Mouse (Mus musculus): ENCODE data around the gene Mex3a. TPM values are rescaled to one million over a fixed set of nuclear protein-coding genes. Genes with fewer than 3 reads are reported as not detected.

Mex3a gene
- polyA plus RNA-seq, 1 experiment from 2014 or later = 41.0 TPM

DNA sequence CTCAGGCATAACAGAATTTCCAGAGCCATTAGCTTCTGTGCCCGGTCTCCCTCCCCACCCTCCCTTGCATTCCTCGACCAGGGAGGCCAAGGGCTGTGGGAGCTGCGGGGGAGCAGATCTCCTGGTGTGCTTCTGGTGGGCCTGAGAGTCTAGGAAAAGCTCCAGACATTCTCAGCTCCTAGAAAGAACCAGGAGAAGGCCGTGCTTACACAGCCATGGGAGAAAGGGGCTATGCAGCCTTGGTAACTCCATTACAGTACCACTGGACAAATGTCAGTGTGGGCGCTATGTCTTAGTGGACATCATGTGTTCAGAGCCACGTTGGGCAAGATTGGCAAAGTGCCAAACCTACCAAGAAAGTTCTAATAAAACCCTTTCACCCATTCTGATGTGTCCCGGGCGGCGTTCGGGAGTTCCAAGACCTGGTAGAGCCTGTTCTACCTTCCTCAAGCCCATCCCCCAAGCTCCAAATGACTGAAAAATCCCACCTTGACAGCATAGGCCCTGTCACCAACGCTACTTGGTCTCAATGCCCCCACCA lies 30.1 kb upstream of the Mex3a start:
- Histone ChIP-seq H3K27me3 (ENCODE audit: control insufficient read depth, insufficient read depth, low read length) (0 out of 2 replicates have a peak, but pooled peaks cover 3% of the 10 kb centered on the region), H3K9me3 (replicated peaks; ENCODE audit: control insufficient read depth, low read length) (no peaks in the 10 kb centered on the region), H3K4me1 (ENCODE audit: control insufficient read depth, insufficient read depth, low read length) (peaks cover 8% of the 10 kb centered on the region; the same call in 1 of the 2 replicates), H3K9ac (replicated peaks; ENCODE audit: low read length) (peak overlapping the region; percentile 56), H3K36me3 (replicated peaks; ENCODE audit: control insufficient read depth, insufficient read depth, low read depth, low read length) (no peaks in the 10 kb centered on the region), H3K4me2 (ENCODE audit: low read depth, low read length) (peak overlapping the region; percentile 100), H3K4me3 (ENCODE audit: low read depth, low read length) (peak overlapping the region; percentile 60), H3K27ac (replicated peaks; ENCODE audit: low read depth, low read length) (no peak overlapping the region)
- ATAC-seq (replicated peaks; ENCODE audit: insufficient number of reproducible peaks, low FRiP score, low TSS enrichment, low read depth) (no peak), DNase-seq (ENCODE audit: low spot score) (no peak)
- 16% methylated on average over 11 of the region's 11 CpGs for WGBS

DNA sequence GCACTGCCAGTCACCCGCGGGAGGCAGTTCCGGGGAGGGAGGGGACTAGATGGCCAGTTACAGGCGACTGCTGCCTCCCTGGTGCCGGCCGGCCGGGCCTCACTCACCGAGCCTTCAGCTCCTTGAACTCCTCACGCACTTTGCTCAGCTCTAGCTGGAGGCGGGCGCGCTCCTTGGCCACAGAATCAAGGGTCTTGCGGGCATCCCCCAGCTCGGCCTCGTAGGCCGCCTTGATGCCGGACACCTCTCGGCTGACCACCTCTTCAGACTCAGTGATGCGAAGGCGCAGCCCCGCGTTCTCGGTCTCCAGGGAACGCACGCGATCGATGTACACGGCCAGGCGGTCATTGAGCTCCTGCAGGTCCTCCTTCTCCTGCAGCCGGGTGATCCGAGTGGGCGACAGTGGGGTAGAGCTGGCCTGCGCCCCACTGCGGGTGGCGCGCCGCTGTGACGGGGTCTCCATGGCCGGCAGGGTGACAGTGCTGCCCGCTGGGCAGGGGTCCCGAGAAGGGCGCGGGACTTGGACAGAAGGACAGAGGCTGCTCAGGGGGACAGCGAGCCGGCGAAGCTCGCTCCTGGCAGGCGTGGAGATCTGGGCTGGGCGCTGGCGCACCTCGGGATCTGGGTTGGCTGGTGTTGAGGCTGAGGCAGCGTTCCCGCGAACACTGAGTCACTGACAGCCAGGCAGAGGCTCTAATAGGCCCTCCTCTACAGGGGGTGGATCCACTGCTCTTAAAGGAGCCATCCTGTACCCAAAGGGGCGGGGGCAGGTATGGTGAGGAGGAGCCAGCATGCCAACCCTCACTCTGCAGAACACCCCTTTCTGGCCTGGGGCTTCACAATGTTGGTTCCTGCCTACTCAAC lies 29.3 kb upstream of the Mex3a start:
- 2% methylated on average over 54 of the region's 55 CpGs for WGBS
- 0 out of 2 replicates have a peak overlapping the region, but pooled peaks have one; percentile 13 for H3K27ac ChIP-seq (replicated peaks; ENCODE audit: low read depth, low read length)

DNA sequence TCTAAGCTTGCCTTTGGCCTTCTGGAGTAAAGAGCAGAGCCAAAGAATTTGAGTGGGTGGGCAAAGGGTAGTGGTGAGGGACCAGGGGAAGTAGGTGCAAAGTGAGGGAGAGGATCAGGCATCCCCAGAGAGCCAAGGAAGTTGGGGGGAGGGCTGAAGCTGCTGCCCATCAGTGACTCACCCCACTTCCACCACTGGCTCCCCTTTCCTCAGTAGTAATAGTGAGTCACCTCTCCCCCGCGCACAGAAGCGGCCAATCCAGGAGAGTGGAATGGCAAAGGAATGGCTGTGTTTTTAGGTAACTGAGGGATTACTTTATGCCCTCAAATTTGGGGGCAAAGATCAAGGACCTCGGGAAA lies 28.7 kb upstream of the Mex3a start:
- Histone ChIP-seq H3K4me1 (ENCODE audit: control insufficient read depth, insufficient read depth, low read length) (peaks cover 8% of the 10 kb centered on the region; the same call in 1 of the 2 replicates), H3K27ac (replicated peaks; ENCODE audit: low read depth, low read length) (peak overlapping the region; percentile 13; the same call in 1 of the 2 replicates), H3K4me3 (ENCODE audit: low read depth, low read length) (peak overlapping the region; percentile 60)

More for the DNA sequence above, 29.3 kb upstream of the Mex3a start:
- Histone ChIP-seq H3K36me3 (replicated peaks; ENCODE audit: control insufficient read depth, insufficient read depth, low read depth, low read length) (no peaks in the 10 kb centered on the region), H3K4me2 (ENCODE audit: low read depth, low read length) (peak overlapping the region; percentile 100), H3K4me3 (ENCODE audit: low read depth, low read length) (peak overlapping the region; percentile 60), H3K27me3 (ENCODE audit: control insufficient read depth, insufficient read depth, low read length) (0 out of 2 replicates have a peak, but pooled peaks cover 3% of the 10 kb centered on the region), H3K4me1 (ENCODE audit: control insufficient read depth, insufficient read depth, low read length) (peaks cover 8% of the 10 kb centered on the region; the same call in 1 of the 2 replicates), H3K9ac (replicated peaks; ENCODE audit: low read length) (peak overlapping the region; percentile 56), H3K9me3 (replicated peaks; ENCODE audit: control insufficient read depth, low read length) (no peaks in the 10 kb centered on the region)
- DNase-seq (ENCODE audit: low spot score) = peak; percentile 80
- ATAC-seq (replicated peaks; ENCODE audit: insufficient number of reproducible peaks, low FRiP score, low TSS enrichment, low read depth) = peak; percentile 79

DNA sequence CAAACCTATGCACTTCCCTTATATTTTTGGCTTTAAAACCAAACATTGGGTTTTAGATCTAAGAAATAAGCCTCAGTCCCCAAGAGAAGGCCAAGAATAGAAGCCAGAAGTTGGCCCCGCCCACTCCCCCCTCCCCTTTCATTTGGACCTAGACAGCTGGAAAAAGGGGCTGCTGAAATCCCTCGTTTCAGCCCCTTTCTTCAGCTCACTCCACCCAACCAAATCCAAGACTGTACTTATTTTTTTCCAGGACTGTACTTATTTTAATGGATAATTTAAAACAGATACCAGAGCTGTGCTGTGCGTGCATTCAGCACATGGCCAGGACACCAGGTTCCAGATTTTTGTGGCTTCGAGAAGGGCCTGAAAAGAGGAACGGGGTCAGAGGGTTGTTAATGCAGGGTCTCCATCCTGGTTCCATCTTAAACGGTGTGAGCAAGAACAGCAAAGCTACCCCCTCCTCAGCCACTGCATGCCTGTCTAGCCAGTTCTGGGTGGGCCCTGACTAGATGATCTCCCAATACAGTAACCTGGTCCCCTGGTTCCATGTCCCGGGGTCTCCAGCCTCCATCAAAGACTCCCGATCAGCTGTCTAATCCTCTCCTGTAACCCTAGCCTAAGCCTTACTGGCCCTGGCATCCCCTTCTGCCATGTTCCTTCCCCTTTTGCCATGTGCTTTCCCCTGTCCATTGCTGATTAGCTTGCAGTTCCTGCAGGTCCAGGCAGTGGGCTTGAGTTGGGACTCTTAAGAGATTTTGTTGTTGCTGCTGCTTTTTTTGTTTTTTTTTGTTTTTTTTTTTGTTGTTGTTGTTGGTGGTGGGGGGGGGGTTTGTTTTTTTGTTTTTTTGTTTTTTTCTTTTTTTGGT lies 28.1 kb upstream of the Mex3a start:
- 29% methylated on average over 8 of the region's 8 CpGs for WGBS
- H3K9me3 ChIP-seq (replicated peaks; ENCODE audit: control insufficient read depth, low read length) = no peaks in the 10 kb centered on the region
- DNase-seq (ENCODE audit: low spot score) = peak; percentile 56
- no peak overlapping the region for H3K9ac ChIP-seq (replicated peaks; ENCODE audit: low read length)
- no peaks in the 10 kb centered on the region for H3K36me3 ChIP-seq (replicated peaks; ENCODE audit: control insufficient read depth, insufficient read depth, low read depth, low read length)
- H3K4me2 ChIP-seq (ENCODE audit: low read depth, low read length) = no peak overlapping the region
- H3K4me1 ChIP-seq (ENCODE audit: control insufficient read depth, insufficient read depth, low read length) = peaks cover 8% of the 10 kb centered on the region; the same call in 1 of the 2 replicates
- peak; percentile 3; the same call in 1 of the 2 replicates for ATAC-seq (replicated peaks; ENCODE audit: insufficient number of reproducible peaks, low FRiP score, low TSS enrichment, low read depth)
- H3K27me3 ChIP-seq (ENCODE audit: control insufficient read depth, insufficient read depth, low read length) = 0 out of 2 replicates have a peak, but pooled peaks cover 3% of the 10 kb centered on the region
- no peak overlapping the region for H3K4me3 ChIP-seq (ENCODE audit: low read depth, low read length)
- 0 out of 2 replicates have a peak overlapping the region, but pooled peaks have one; percentile 15 for H3K27ac ChIP-seq (replicated peaks; ENCODE audit: low read depth, low read length)

More for the DNA sequence above, 28.7 kb upstream of the Mex3a start:
- Histone ChIP-seq H3K36me3 (replicated peaks; ENCODE audit: control insufficient read depth, insufficient read depth, low read depth, low read length) (no peaks in the 10 kb centered on the region), H3K9me3 (replicated peaks; ENCODE audit: control insufficient read depth, low read length) (no peaks in the 10 kb centered on the region), H3K9ac (replicated peaks; ENCODE audit: low read length) (peak overlapping the region; percentile 56; the same call in 1 of the 2 replicates), H3K4me2 (ENCODE audit: low read depth, low read length) (peak overlapping the region; percentile 100), H3K27me3 (ENCODE audit: control insufficient read depth, insufficient read depth, low read length) (0 out of 2 replicates have a peak, but pooled peaks cover 3% of the 10 kb centered on the region)
- no peak for DNase-seq (ENCODE audit: low spot score)
- no peak for ATAC-seq (replicated peaks; ENCODE audit: insufficient number of reproducible peaks, low FRiP score, low TSS enrichment, low read depth)
- 12% methylated on average over 4 of the region's 4 CpGs for WGBS

DNA sequence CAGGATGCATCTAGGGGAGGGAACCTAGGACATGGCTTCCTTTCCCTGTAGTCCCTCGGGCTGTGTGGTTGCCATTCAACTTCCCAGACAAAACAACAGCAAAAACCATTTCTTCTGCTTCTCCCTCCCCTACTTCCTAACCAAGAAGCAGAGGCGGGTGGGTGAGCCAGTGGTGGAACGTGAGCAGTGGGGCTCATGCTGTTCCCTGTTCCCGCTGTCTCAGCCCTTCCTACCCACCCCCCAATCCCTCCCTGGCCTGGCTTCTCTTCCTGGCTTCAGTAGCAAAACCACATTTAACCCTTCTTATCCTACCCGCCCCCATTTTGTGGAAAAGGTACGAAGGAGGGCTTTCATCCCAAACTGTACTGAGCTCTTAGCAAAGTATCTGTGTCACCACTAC lies 27.1 kb upstream of the Mex3a start:
- Histone ChIP-seq H3K36me3 (replicated peaks; ENCODE audit: control insufficient read depth, insufficient read depth, low read depth, low read length) (no peaks in the 10 kb centered on the region), H3K4me1 (ENCODE audit: control insufficient read depth, insufficient read depth, low read length) (peaks cover 11% of the 10 kb centered on the region), H3K27me3 (ENCODE audit: control insufficient read depth, insufficient read depth, low read length) (0 out of 2 replicates have a peak, but pooled peaks cover 3% of the 10 kb centered on the region), H3K9ac (replicated peaks; ENCODE audit: low read length) (no peak overlapping the region; the same call in none of the 2 replicates), H3K9me3 (replicated peaks; ENCODE audit: control insufficient read depth, low read length) (no peaks in the 10 kb centered on the region), H3K4me2 (ENCODE audit: low read depth, low read length) (no peak overlapping the region), H3K4me3 (ENCODE audit: low read depth, low read length) (no peak overlapping the region), H3K27ac (replicated peaks; ENCODE audit: low read depth, low read length) (no peak overlapping the region; the same call in 1 of the 2 replicates)
- DNase-seq (ENCODE audit: low spot score) (no peak), ATAC-seq (replicated peaks; ENCODE audit: insufficient number of reproducible peaks, low FRiP score, low TSS enrichment, low read depth) (no peak)
- 62% methylated on average over 6 of the region's 6 CpGs for WGBS

DNA sequence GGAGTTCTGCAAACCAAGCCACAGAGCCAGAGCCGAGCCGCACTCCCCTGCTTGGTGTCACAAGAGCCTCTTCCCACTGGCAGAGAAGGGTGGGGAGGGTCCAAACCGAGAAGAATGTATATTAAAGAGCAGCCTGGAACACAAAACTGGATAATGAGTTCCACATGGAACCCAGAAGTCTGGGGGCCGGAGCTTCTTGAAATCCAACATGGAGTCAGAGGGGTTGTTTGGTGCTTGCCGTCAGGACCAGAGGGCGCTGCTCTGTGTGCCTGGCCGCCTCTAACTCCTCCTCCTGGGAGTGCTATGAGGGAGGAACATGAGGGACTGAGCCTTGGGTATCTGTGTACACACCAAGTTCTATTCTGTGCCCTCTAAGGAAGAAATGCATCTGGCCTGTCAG lies 26.4 kb upstream of the Mex3a start:
- Histone ChIP-seq H3K36me3 (replicated peaks; ENCODE audit: control insufficient read depth, insufficient read depth, low read depth, low read length) (no peaks in the 10 kb centered on the region), H3K9ac (replicated peaks; ENCODE audit: low read length) (peak overlapping the region; percentile 23), H3K27me3 (ENCODE audit: control insufficient read depth, insufficient read depth, low read length) (0 out of 2 replicates have a peak, but pooled peaks cover 3% of the 10 kb centered on the region), H3K4me1 (ENCODE audit: control insufficient read depth, insufficient read depth, low read length) (peaks cover 11% of the 10 kb centered on the region), H3K4me3 (ENCODE audit: low read depth, low read length) (no peak overlapping the region), H3K4me2 (ENCODE audit: low read depth, low read length) (no peak overlapping the region), H3K9me3 (replicated peaks; ENCODE audit: control insufficient read depth, low read length) (no peaks in the 10 kb centered on the region), H3K27ac (replicated peaks; ENCODE audit: low read depth, low read length) (peak overlapping the region; percentile 17; the same call in 1 of the 2 replicates)
- DNase-seq (ENCODE audit: low spot score) (peak; percentile 71), ATAC-seq (replicated peaks; ENCODE audit: insufficient number of reproducible peaks, low FRiP score, low TSS enrichment, low read depth) (no peak)
- 22% methylated on average over 7 of the region's 7 CpGs for WGBS

DNA sequence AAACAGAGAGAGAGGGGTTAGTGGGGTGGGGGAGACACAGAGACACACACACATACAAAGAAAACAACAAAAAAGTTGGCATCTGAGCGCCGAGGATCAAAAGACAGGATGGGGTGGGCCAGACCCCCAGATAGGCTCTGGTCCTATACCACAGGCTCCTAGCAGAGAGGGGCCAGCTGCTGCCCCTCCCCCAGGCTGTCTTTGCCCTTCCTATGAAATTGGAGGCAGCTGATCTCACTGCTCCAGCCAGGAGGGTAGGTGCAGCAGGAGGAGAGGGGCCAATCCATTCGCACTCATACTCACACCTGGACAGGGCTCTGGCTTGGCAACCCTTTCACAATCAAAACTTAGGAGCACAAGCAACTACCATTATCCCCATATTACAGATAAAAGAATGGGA lies 22.9 kb upstream of the Mex3a start:
- ATAC-seq (replicated peaks; ENCODE audit: insufficient number of reproducible peaks, low FRiP score, low TSS enrichment, low read depth) (0 out of 2 replicates have a peak, but pooled peaks have one; percentile 1), DNase-seq (ENCODE audit: low spot score) (peak; percentile 33)
- Histone ChIP-seq H3K9me3 (replicated peaks; ENCODE audit: control insufficient read depth, low read length) (no peaks in the 10 kb centered on the region), H3K4me2 (ENCODE audit: low read depth, low read length) (peak overlapping the region; percentile 57), H3K4me1 (ENCODE audit: control insufficient read depth, insufficient read depth, low read length) (peaks cover 9% of the 10 kb centered on the region), H3K4me3 (ENCODE audit: low read depth, low read length) (peak overlapping the region; percentile 29), H3K27me3 (ENCODE audit: control insufficient read depth, insufficient read depth, low read length) (no peaks in the 10 kb centered on the region), H3K36me3 (replicated peaks; ENCODE audit: control insufficient read depth, insufficient read depth, low read depth, low read length) (no peaks in the 10 kb centered on the region), H3K9ac (replicated peaks; ENCODE audit: low read length) (peak overlapping the region; percentile 51; the same call in 1 of the 2 replicates), H3K27ac (replicated peaks; ENCODE audit: low read depth, low read length) (peak overlapping the region; percentile 63)
- WGBS = 50% methylated on average over 3 of the region's 3 CpGs

All from embryonic facial prominence, embryonic 11.5 days (tissue).